Mouse (Mus musculus) hindbrain, embryonic 13.5 days (tissue): ENCODE data around the gene Fabp7. TPM values are rescaled to one million over a fixed set of nuclear protein-coding genes. Genes with fewer than 3 reads are reported as not detected.
A peak's percentile ranks its signal among the peaks of the same experiment; 100 is the strongest.

Experiments
- ATAC-seq: fragments of 200-750 bp; cut with Nextera tagmentation; 2 replicates; pipeline ENCODE4 v1.8.0; 2017; ENCODE audit warnings: moderate TSS enrichment; ENCODE audit not compliant: low FRiP score
- H3K27ac ChIP-seq: fragments of 300-500 bp; sonication (generic); 2 replicates; pipeline ENCODE4 v1.5.1; 2015; ENCODE audit warnings: inconsistent platforms, mild to moderate bottlenecking, moderate library complexity
- H3K27me3 ChIP-seq: fragments of 300-500 bp; sonication (generic); 2 replicates; pipeline ENCODE4 v1.6.1; 2015; ENCODE audit warnings: mild to moderate bottlenecking, inconsistent platforms
- H3K36me3 ChIP-seq: fragments of 300-500 bp; sonication (generic); 2 replicates; pipeline ENCODE4 v1.6.1; 2015; ENCODE audit warnings: mild to moderate bottlenecking, inconsistent platforms
- H3K4me1 ChIP-seq: fragments of 300-500 bp; sonication (generic); replicated peaks from 2 replicates; pipeline ENCODE4 v1.6.1; 2015; ENCODE audit warnings: inconsistent platforms
- H3K4me2 ChIP-seq: fragments of 300-500 bp; sonication (generic); 2 replicates; pipeline ENCODE4 v1.6.1; 2015; ENCODE audit warnings: inconsistent platforms, mild to moderate bottlenecking, moderate library complexity
- H3K4me3 ChIP-seq: fragments of 300-500 bp; sonication (generic); 2 replicates; pipeline ENCODE4 v1.5.1; 2015; ENCODE audit warnings: mild to moderate bottlenecking, inconsistent platforms
- H3K9ac ChIP-seq: fragments of 300-500 bp; sonication (generic); 2 replicates; pipeline ENCODE4 v1.6.1; 2015; ENCODE audit warnings: mild to moderate bottlenecking, inconsistent platforms
- H3K9me3 ChIP-seq: fragments of 300-500 bp; sonication (generic); 2 replicates; pipeline ENCODE4 v1.6.1; 2016; ENCODE audit warnings: inconsistent platforms
- WGBS: fragments of 180-500 bp; shearing (Covaris S2); methylation state at CpG from one replicate; pipeline ENCODE4 v1.1.7; 2015; 5-methylcytosine and 5-hydroxymethylcytosine counted together
- polyA plus RNA-seq: library from polyadenylated mRNA; unstranded; fragments of >200 nt; fragmentation: Nextera tagmentation; extraction: Ambion mirVana; gene quantifications from 2 replicates; pipeline ENCODE4 v1.2.1, GENCODE M21; 2015

Gene Fabp7
- polyA plus RNA-seq, 1 experiment from 2014 or later: 2,515 TPM

DNA sequence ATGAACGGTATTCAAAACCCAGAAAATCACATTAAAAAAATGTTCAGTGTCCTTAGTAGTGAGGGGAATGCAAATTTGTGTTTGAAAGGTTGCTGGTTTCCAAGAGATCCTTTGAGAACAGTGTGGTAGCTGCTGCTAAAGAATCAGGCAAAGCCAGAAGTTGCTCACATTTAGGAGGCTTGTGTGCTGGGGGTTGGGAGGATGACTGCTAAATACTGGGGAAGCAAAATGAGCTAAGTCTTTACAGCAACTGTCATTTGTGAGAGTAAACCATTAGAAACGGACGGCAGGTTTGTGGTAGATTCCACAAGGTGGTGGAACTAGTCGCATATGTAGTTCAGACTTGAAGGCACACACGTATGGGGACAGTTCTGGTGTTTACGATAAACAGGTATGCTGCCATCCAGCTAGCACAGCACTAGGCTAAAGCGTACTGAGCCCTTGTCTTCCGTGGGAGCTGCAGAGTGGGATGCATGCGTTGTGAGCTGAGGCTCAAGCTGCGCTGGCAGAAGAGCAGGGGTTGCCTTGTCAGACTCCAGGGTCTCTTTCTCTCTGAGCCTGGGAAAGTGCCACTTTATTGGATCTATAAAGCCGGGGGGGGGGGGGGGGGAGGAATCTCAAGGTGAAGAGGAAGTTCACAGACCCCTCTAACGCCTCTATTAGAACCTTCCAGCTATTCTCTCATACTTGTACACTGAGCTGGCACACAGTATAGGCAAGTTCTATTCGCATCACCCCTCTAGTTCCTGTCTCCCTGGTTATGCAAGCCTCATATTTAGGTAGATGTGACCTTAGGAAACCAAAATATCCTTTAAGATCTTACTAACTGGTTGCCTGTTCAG is 1.2 kb upstream of the Fabp7 start:
- Histone ChIP-seq H3K9ac (peak overlapping the region; percentile 55), H3K4me3 (peak overlapping the region; percentile 10; the same call in 1 of the 2 replicates), H3K27ac (peak overlapping the region; percentile 87), H3K27me3 (no peaks in the 10 kb centered on the region), H3K36me3 (no peaks in the 10 kb centered on the region), H3K4me2 (peak overlapping the region; percentile 58), H3K4me1 (peaks cover 37% of the 10 kb centered on the region), H3K9me3 (no peaks in the 10 kb centered on the region)
- 23% methylated on average over 12 of the region's 13 CpGs for WGBS
- ATAC-seq: peak; percentile 79

DNA sequence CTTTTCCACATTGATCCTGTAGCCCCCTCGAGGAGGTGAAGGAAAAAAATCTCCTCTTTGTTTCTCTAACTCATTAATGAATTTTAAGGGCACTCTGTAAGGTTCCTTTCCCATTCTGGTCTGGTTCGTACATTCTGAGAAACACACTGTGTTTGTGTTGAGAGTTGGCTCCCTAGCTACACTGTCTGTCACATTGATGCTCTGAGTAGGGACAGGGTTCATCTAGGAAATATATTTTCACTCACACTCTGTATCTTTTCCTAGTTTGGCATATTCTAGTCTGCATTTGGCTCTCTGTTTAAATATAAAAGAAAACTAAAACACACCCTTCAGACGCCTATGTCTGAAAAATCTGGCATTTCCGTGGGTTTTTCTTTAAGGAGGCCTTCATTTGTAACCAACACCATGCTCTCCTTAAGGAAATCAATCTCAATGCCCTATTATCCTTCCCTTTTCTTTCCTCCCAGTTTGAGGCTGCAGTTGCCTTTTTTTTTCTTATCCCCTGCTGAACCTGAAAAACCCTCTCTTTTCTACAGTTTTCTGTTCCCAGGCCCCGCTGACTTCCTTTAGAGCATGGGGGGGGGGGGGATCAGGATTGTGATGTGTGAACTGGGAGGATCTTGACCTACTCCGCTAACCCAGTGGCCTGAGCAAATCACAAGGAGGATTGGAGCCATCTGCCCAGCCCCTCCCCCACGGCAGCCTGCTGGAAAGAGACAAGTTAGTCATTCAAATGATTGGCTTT is 378 bp upstream of the Fabp7 start:
- peaks cover 37% of the 10 kb centered on the region for H3K4me1 ChIP-seq
- ATAC-seq: peak; percentile 90
- WGBS: 1% methylated on average over 7 of the region's 7 CpGs
- H3K4me3 ChIP-seq: peak overlapping the region; percentile 42
- H3K36me3 ChIP-seq: no peaks in the 10 kb centered on the region
- peak overlapping the region; percentile 58 for H3K4me2 ChIP-seq
- peak overlapping the region; percentile 76 for H3K9ac ChIP-seq
- no peaks in the 10 kb centered on the region for H3K27me3 ChIP-seq
- peak overlapping the region; percentile 87 for H3K27ac ChIP-seq
- H3K9me3 ChIP-seq: no peaks in the 10 kb centered on the region

DNA sequence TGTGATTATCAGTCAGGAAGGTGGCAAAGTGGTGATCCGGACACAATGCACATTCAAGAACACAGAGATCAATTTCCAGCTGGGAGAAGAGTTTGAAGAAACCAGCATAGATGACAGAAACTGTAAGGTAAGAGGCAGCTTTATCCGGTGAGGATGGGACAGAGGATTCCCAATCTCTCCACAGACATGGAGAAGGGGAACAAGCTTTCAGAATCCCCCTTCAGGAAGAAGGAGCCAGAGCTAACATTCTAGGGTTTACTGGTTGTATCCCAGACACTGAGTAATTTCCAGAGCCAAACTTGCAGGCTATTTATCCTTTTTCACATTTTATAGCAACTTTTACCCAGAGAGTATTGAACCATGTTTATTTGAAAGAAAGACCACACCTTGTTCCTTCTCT is 871 bp downstream of the Fabp7 start:
- H3K27me3 ChIP-seq: no peaks in the 10 kb centered on the region
- H3K27ac ChIP-seq: peak overlapping the region; percentile 87
- peak overlapping the region; percentile 42 for H3K4me3 ChIP-seq
- no peaks in the 10 kb centered on the region for H3K9me3 ChIP-seq
- peaks cover 32% of the 10 kb centered on the region for H3K4me1 ChIP-seq
- 22% methylated on average over 2 of the region's 2 CpGs for WGBS
- no peak for ATAC-seq
- peak overlapping the region; percentile 76 for H3K9ac ChIP-seq
- no peaks in the 10 kb centered on the region for H3K36me3 ChIP-seq
- peak overlapping the region; percentile 58 for H3K4me2 ChIP-seq

DNA sequence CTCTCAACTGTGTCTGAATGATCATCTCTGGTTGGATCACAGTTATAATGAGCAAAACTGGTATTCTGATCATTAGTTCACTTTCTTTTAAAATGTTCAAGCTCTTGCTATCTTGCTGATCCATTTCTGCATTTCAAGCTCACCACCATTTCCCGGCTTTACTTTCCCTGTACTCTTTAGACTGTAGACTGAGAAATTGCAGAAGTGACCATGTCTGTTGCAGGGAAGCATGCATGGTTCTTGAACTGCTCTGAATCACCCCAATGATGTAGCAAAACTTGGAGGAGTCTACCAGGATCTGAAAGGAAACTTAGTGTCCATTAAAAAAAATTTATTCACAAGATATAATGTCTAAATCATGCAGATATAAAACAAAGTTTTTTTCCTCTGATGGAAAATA is 8.3 kb downstream of the Fabp7 start:
- ATAC-seq: no peak
- 0 out of 2 replicates have a peak, but pooled peaks cover 16% of the 10 kb centered on the region for H3K9me3 ChIP-seq
- H3K4me2 ChIP-seq: no peak overlapping the region
- H3K27ac ChIP-seq: no peak overlapping the region
- 93% methylated on average over 1 of the region's 1 CpGs for WGBS
- no peaks in the 10 kb centered on the region for H3K27me3 ChIP-seq
- H3K4me1 ChIP-seq: peaks cover 17% of the 10 kb centered on the region
- H3K4me3 ChIP-seq: no peak overlapping the region
- H3K36me3 ChIP-seq: peaks cover 10% of the 10 kb centered on the region
- no peak overlapping the region for H3K9ac ChIP-seq

DNA sequence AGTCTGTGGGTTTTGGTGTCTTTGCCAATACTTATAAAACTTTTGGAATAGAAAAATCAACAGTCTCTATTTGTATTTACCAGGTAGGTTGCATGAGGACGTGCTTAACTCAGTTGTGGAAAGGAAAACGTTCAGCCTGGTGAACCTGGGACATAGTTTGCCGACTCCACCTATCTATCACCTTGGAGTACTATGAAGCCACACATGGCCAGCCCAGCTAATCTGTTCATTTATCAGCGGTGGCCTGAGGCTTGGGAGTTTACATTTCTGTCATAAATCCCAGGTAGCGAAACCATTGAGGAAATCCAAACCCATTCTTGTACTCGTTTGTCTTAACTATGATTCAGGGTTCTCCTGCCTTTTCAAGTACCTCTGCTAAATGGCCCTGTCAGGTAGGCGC is 9.3 kb downstream of the Fabp7 start, which contains the start of gene Smpdl3a:
Gene Smpdl3a, plus strand, starts transcription at position 318 of the 400 bp plus-strand sequence.
- ATAC-seq: no peak; the same call in 1 of the 2 replicates
- H3K9ac ChIP-seq: peak within 1 kb of the TSS; percentile 77
- 0 out of 2 replicates have a peak, but pooled peaks cover 16% of the 10 kb centered on the region for H3K9me3 ChIP-seq
- peaks cover 17% of the 10 kb centered on the region for H3K4me1 ChIP-seq
- H3K27ac ChIP-seq: peak within 1 kb of the TSS; percentile 76
- H3K27me3 ChIP-seq: no peaks in the 10 kb centered on the region
- H3K36me3 ChIP-seq: peaks cover 10% of the 10 kb centered on the region
- 76% methylated on average over 7 of the region's 7 CpGs for WGBS
- H3K4me2 ChIP-seq: peak within 1 kb of the TSS; percentile 94
- peak within 1 kb of the TSS; percentile 59 for H3K4me3 ChIP-seq

DNA sequence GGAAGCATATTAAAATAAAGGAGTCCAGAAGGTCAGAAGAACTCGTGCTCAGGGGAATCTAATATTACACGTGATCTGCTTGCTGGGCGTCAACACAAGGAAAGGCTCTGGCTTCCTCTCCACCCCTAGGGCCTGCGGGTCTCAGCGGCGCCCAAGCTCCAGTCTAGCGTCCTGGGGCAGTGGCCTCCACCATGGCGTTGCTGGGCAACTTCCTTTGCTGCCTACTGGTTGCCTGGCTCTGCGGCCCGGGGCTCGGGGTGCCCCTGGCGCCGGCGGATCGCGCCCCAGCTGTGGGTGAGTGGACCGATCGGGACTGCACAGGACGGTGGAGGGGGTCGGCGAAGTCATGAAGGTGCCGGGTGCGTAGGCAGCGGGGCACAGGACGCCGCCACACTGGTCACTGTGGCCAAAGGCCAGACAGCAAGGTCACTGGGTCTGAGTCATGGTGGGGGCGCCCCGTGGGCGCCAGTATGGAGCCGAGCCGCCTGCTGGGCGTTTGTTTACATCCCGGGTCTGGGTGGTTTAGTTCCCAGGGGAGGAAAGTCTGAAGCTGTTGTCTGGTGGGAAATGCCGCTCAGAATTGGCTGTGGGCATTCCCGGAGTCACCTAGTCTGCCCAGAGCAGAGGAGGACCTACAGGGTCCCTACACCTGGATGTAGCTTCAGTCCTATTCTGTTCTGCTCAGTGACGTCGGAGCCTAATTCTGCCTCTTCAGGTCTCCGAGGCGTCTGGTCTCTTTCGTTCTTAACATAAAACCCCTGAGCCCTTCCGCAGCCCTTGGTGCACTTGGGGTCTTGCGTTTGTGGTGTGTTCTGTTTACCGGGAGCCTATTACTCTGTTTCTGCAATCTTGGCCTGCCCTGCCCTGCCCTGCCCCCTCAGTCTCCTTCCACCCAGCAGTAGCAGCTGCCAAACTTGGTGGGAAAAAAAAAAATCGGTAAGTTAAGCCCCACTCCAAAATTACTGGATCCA is 10.1 kb downstream of the Fabp7 start:
- ATAC-seq: peak; percentile 82
- peak overlapping the region; percentile 59 for H3K4me3 ChIP-seq
- WGBS: 2% methylated on average over 44 of the region's 44 CpGs
- no peaks in the 10 kb centered on the region for H3K27me3 ChIP-seq
- 0 out of 2 replicates have a peak, but pooled peaks cover 16% of the 10 kb centered on the region for H3K9me3 ChIP-seq
- peak overlapping the region; percentile 94 for H3K4me2 ChIP-seq
- peaks cover 10% of the 10 kb centered on the region for H3K36me3 ChIP-seq
- peak overlapping the region; percentile 77 for H3K9ac ChIP-seq
- peaks cover 17% of the 10 kb centered on the region for H3K4me1 ChIP-seq
- peak overlapping the region; percentile 76 for H3K27ac ChIP-seq

DNA sequence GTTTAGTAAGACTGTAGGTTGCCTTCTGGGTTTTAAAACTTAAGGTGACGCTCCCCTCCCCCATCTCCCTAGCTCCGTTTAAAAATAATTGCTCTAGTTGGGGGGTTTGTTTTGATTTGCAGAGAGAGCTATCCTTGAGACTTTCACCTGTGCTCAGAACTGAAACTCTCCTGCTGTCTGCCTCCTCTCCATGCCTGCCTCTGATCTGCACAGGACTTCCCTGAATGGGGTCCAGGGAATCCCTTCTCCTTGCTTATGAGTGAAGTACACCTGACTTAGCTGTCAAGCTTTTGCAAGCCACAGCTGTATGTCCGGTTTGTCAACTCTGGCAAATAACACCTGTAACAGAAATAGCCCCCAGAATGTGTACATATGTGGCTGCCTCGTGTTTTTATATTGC is 10.9 kb downstream of the Fabp7 start:
- no peak for ATAC-seq
- H3K4me2 ChIP-seq: peak overlapping the region; percentile 94
- H3K27me3 ChIP-seq: no peaks in the 10 kb centered on the region
- peak overlapping the region; percentile 59 for H3K4me3 ChIP-seq
- H3K9me3 ChIP-seq: 0 out of 2 replicates have a peak, but pooled peaks cover 16% of the 10 kb centered on the region
- H3K36me3 ChIP-seq: peaks cover 10% of the 10 kb centered on the region
- H3K9ac ChIP-seq: peak overlapping the region; percentile 77; the same call in 1 of the 2 replicates
- H3K27ac ChIP-seq: 0 out of 2 replicates have a peak overlapping the region, but pooled peaks have one; percentile 76
- 52% methylated on average over 4 of the region's 4 CpGs for WGBS
- peaks cover 17% of the 10 kb centered on the region for H3K4me1 ChIP-seq

DNA sequence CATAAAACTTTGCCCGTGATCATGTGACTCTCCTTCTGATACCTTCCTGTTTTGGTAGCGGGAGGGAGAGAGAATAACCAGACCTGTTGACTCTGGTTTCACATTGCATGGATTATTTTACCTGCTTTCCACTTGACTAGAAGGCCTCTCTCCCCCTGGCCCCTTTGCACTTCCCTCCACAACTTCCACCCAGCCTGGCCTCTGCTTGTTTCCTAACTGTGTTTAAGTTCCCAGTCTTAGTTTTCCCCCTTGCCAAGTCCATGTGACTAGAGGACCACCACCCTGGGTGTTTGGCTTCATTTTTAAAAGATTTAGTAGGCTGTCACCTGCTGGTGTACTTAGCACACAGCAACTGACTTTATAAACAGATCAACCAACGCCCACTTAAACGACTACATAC is 11.4 kb downstream of the Fabp7 start:
- Histone ChIP-seq H3K27me3 (no peaks in the 10 kb centered on the region), H3K4me1 (peaks cover 17% of the 10 kb centered on the region), H3K9ac (no peak overlapping the region), H3K4me3 (0 out of 2 replicates have a peak overlapping the region, but pooled peaks have one; percentile 59), H3K36me3 (peaks cover 10% of the 10 kb centered on the region), H3K4me2 (peak overlapping the region; percentile 94), H3K27ac (no peak overlapping the region), H3K9me3 (0 out of 2 replicates have a peak, but pooled peaks cover 16% of the 10 kb centered on the region)
- 59% methylated on average over 4 of the region's 4 CpGs for WGBS
- ATAC-seq: 0 out of 2 replicates have a peak, but pooled peaks have one; percentile 24

DNA sequence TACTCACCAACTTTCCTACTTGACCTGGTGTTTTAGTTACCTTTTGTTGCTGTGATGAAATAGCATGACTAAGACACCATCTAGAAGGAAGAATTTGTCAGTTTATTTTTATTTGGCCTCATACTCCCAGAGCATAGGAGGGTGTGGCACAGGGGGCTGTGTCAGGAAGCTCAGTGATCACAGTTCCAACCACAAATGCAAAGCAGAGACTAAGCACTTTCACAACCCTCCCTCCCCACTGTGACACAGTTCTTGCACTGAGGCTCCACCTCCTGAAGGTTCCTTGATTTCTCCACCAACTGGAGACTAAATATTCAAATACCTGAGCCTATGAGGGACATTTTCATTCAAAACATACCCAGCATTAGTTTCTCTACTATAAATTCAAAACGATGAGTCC is 14.8 kb downstream of the Fabp7 start:
- H3K36me3 ChIP-seq: 0 out of 2 replicates have a peak, but pooled peaks cover 3% of the 10 kb centered on the region
- no peak overlapping the region for H3K27ac ChIP-seq
- no peaks in the 10 kb centered on the region for H3K27me3 ChIP-seq
- H3K4me3 ChIP-seq: no peak overlapping the region
- no peak overlapping the region for H3K4me2 ChIP-seq
- H3K9ac ChIP-seq: no peak overlapping the region
- H3K4me1 ChIP-seq: peaks cover 13% of the 10 kb centered on the region
- WGBS: 95% methylated on average over 1 of the region's 1 CpGs
- H3K9me3 ChIP-seq: no peaks in the 10 kb centered on the region
- ATAC-seq: no peak

DNA sequence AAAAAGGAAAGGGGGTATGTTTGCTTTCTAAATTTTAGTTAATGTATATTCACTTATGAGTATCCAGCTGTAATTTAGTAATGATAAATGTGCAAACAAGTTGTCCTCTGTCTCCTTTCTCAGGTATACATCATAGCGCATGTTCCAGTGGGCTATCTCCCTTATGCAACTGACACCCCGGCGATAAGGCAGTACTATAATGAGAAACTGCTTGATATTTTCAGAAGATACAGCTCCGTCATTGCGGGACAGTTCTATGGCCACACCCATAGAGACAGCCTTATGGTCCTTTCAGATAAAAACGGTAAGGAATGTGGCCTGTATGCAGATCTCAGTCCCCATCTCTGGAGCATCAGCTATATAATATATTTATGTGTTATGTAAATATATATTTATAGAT is 23.1 kb downstream of the Fabp7 start:
- peaks cover 6% of the 10 kb centered on the region; the same call in 1 of the 2 replicates for H3K36me3 ChIP-seq
- H3K9ac ChIP-seq: no peak overlapping the region
- WGBS: 93% methylated on average over 6 of the region's 6 CpGs
- no peak for ATAC-seq
- no peak overlapping the region for H3K4me3 ChIP-seq
- H3K4me2 ChIP-seq: no peak overlapping the region
- H3K9me3 ChIP-seq: no peaks in the 10 kb centered on the region
- no peaks in the 10 kb centered on the region for H3K27me3 ChIP-seq
- no peak overlapping the region for H3K27ac ChIP-seq
- H3K4me1 ChIP-seq: no peaks in the 10 kb centered on the region

DNA sequence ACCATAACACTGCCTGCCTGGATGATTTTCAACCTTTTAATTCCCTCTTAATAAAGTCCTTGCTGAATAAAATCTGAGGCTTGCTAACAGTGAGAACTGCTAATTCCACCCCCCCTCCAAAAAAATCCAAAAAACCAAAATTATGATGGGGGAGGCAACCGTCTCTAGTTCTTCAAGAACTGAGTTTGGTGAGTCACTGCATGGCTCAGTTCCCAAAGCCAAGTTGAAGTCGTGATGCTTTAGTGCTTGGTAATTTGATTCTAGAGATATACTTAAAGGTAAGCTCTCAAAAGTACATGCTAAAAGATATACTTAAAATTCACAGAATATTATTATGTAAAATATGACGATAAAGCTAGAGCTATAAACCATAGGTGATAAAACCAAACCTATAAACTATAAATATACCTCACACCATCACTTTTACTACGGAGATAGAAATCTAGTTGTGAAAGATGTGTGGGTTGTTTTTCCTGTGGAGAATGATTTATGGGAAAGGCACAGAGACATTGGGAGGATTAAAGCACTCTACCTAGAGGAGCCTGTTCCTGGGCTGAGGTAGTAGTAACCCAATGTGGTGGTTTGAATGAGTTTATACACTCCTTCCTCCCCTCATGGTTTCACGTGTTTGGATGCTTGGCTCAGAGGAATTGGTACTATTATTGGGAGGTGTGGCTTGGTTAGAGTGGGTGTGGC is 27.6 kb downstream of the Fabp7 start:
- Histone ChIP-seq H3K4me3 (no peak overlapping the region), H3K36me3 (peaks cover 8% of the 10 kb centered on the region; the same call in 1 of the 2 replicates), H3K9me3 (no peaks in the 10 kb centered on the region), H3K4me2 (no peak overlapping the region), H3K27ac (no peak overlapping the region), H3K9ac (no peak overlapping the region), H3K27me3 (no peaks in the 10 kb centered on the region), H3K4me1 (no peaks in the 10 kb centered on the region)
- ATAC-seq: no peak
- WGBS: 90% methylated on average over 5 of the region's 5 CpGs
